Mouse (Mus musculus) CD4-positive naive resting alpha-beta T cell, adult 76 days (primary cell): ENCODE data around the gene Fam50a. TPM values are rescaled to one million over a fixed set of nuclear protein-coding genes. Genes with fewer than 3 reads are reported as not detected.

ENCODE experiments used
- total RNA-seq: library from RNA; stranded (reverse); gene quantifications from one replicate; pipeline ENCODE4 v1.2.4, GENCODE M21; 2023

The Fam50a gene
- 69.5 TPM for total RNA-seq

DNA sequence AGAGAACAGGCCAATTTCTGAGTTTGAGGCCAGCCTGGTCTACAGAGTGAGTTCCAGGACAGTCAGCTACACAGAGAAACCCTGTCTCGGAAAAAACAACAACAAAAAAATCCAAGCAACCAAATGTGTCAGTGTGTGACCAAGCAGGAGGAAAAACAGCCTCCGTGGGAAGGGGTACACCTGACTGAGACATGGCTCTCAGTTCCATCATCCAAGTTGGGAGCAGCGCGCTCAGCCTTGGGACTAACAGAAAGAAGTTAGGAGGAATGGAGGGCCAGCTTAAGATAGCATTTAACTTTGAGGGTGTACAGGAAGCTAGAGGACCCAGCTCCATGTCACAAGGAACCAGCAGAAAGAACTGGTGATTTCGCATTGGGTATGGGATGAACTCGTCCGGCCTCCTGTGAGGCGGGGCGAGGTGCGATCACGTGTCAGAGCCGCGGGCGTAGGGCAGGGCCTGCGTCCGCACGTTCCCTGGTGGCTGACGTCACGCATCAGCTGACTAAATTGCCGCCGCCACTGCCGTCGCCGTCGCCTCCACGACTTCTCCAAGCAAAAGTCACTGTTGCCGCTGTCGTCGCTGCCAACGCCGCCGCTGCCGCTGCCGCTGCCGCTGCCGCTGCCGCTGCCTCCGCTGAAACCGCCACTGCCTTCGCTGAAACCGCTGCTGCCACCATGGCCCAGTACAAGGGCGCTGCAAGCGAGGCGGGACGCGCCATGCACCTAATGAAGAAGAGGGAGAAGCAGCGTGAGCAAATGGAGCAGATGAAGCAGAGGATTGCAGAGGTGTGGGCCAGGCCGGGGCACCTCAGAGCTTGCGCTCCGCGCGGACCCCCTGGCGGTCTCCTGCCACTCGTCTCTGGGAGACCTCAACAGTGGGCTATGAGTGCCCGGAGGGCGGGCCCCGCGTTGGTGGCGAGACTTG lies at the start of gene Fam50a:
TSS of gene Fam50a (plus strand) at position 494 of the 925 bp plus-strand sequence.

DNA sequence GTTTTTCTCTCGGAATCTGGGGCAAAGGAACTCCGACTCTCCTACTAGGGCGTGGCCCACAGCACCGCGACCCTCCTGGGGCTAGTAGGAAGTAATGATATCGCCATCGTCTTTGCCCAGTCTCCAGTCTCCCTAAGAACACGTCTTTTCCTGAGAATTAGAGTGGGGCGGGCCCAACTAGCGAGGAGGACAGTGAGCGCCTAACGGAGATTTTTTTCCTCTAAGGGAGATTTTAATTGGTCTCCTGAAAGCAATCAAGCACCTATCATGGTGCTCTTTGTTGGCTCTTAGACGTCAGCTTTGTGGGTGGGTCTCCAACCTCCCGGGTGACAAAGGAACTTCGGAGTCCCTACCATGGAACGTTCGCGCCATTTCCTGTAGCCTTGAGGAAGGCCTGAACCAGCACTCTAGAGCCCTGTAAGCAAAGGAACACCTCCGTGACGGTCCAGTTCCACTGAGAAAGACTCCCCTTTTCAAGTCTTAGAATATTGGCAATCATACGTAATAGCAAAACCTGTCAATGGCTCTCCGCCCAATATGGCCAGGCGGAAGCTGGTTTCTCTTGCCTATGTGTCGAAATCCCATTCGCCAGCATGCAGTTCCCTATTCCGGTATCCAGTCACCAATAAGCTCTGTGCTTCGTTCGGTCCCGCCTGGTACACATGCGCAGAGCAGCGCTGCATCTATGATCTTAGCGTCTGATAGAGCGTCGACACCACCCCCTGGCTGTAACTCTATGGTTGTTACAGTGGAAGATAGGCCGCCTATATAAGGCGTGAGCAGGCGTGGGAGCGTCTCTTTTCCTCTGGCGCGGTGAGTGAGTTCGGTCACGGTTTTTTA lies 42.6 kb upstream of the Fam50a start, which contains the start of gene Rpl10:
TSS of gene Rpl10 (plus strand) at position 751 of the 840 bp plus-strand sequence.

DNA sequence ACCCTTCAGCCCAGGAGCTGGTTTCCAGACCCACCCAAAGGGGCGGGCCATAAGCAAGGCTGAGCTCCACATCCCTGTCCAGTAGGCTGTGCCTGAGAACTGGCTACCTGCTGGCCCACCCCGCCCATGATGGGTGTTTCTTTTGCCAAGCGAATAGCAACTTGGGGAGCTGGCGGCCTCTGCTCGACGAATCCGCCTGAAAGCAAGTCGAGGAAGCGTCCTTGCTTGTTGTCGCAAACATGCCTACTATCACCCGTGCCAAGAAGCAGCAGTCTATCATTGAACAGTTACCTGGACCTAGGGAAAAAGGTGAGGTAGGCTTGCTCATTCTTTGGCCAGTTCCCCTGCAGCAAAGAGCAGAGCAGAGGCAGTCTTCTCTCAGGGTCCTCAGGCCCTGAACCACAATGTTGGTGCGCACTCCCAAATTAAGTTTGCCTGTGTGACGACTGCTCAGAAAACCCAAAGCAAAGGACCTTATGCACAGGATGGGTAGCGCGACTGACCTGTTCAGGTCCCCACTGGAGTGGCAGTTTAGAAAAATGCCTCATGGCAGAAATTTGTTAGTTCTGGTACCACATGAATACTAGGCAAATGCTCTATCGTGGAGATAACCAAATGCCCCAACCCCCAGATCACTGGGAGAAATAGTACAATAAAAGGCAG lies 31.0 kb upstream of the Fam50a start, which contains the start of the genes Taz and Dnase1l1:
TSS of gene Taz (plus strand) at position 181 of the 663 bp plus-strand sequence.
TSS of gene Dnase1l1 (minus strand) at position 606 of the 663 bp plus-strand sequence.

DNA sequence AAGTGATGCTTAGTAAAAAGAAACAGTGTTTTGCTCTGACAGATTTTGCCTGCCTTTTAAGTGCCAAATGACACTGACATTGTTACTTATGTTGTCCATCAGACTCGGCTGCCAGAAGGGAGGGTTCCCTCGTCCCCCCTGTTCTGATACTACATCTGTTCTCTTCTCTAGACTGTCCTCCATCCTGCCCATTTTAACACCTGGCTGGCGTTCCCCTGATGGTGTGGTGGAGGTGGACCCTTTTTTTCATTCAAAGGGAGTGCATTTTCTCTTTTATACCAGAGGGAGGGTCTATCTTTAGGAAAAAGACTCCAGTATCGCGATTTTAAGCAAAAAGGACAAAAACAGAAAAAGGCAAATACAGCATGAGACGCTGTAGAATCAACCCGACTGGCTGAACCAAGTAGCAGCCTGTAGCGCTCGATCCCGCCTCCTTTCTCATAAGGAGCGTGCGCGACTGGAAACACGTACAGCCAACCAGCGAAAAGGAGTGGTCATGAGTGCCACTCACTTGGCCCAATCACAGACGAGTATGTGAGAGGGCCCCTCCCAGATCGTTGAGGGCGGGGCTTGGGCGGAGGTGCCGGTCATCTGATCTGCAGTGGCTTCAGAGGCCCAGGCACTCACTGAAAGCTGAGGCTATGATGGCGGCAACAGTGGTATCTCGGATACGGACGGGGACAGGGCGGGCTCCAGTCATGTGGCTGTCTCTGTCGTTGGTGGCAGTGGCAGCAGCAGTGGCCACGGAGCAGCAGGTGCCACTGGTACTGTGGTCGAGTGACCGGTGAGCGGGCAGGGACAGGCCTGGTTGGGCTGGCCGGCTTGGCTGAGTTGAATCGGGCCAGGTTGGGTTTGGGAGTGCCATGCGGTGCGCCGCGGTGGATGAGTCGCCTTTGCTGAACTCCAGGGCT lies 16.0 kb upstream of the Fam50a start, which contains the start of gene Atp6ap1:
TSS of gene Atp6ap1 (plus strand) at position 560 of the 911 bp plus-strand sequence.

DNA sequence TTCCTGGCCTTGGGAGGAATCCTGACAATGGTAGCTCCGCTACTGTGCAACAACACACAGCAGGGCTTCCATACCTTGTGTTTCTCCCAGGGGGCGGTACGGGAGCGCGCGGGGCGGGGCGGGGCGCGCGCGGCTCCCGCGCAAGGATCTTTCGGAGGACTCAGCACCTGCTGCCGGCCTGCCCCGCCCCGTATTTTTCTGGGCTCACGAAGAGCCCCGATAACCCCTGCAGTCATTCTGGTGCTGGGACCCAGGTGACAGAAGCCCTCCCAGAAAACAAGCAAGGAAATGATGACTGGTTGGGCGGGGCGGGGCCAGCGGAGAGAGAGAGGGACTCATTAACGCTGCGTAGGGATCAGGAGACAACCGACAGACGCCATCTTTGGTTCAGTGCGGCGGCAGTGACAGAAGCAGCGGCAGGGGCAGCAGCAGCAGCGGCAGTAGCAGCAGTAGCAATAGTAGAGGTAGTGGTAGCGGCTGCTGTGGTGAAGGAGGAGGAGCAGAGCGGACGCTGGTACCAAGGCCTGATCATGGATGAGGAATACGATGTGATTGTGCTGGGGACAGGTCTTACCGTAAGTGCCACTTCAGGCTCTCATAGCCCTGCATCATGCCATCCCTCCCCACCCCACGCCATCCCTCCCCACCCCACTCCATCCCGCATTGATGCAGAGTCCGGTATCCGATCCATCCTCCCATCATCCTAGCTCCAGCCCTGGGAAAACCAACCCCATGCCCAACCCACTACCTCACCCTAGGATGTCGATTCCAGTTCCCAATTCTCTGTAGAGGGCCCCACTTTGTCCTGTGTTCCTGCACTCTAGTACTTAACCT lies 7.7 kb upstream of the Fam50a start, which contains the start of gene Gdi1:
TSS of gene Gdi1 (plus strand) at position 132 of the 834 bp plus-strand sequence.

DNA sequence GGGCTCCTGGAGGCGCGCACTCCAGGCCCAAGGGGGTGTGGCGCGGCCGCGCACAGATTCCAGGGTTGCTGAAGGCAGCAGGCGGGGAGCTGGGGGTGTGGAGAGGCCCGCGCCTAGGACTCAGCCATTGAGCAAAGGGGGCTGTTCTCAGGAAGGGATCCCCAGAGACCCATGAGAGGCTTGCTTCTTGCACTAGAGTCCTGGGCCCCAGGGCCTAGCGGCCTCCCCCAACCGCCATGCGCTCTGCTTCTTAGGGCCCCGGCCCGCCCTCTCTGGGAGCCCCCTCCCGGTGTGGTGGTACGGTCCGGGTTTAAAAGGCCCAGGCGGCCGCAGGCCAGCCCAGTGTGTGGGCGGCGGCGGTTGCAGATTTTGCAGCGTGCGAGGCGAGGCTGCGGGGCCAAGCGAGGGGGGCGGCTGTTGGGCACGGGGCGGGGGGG lies 15.9 kb downstream of the Fam50a start, which contains the start of gene Plxna3:
TSS of gene Plxna3 (plus strand) at position 342 of the 437 bp plus-strand sequence.

DNA sequence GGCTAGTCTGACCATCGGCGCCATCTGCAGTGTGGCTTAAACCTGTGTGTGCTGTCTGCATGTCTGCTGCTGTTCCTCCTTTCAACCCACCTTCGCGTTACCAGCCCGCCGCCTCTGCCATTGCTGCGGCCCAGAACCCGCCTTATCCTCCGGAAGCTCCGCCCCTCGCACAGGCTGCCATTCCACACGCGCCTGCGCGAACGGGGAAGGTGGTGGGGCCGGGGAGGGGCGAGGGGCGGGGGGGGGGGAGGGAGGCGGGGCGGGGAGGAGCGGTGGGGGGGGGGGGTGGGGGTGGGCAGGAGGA lies 40.6 kb downstream of the Fam50a start, which contains the start of gene Lage3:
TSS of gene Lage3 (minus strand) at position 152 of the 304 bp plus-strand sequence.

Other genes with a start within 250 kb of the Fam50a start
- not detected for gene Opn1mw, start 185.6 kb upstream of the Fam50a start, total RNA-seq
- 49.3 TPM for gene Mecp2, start 177.7 kb upstream of the Fam50a start, total RNA-seq
- not detected for gene Tex28, start 145.2 kb upstream of the Fam50a start, total RNA-seq
- not detected for gene Tktl1, start 135.8 kb upstream of the Fam50a start, total RNA-seq
- 638 TPM for gene Flna, start 63.2 kb upstream of the Fam50a start, total RNA-seq
- 81.9 TPM for gene Emd, start 58.3 kb upstream of the Fam50a start, total RNA-seq
- gene Rpl10, start 42.2 kb upstream of the Fam50a start, total RNA-seq, result 757 TPM
- 59.6 TPM for gene Taz, start 31.1 kb upstream of the Fam50a start, total RNA-seq
- gene Dnase1l1, start 30.7 kb upstream of the Fam50a start, total RNA-seq, result 10.6 TPM
- gene Atp6ap1, start 15.9 kb upstream of the Fam50a start, total RNA-seq, result 111 TPM
- gene Gdi1, start 8.0 kb upstream of the Fam50a start, total RNA-seq, result 179 TPM
- 8.1 TPM for gene Plxna3, start 16.0 kb downstream of the Fam50a start, total RNA-seq
- 12.4 TPM for gene Lage3, start 40.6 kb downstream of the Fam50a start, total RNA-seq
- gene Ubl4a, start 60.2 kb downstream of the Fam50a start, total RNA-seq, result 25.0 TPM
- gene Slc10a3, start 60.3 kb downstream of the Fam50a start, total RNA-seq, result 15.4 TPM
- gene Fam3a, start 80.2 kb downstream of the Fam50a start, total RNA-seq, result 16.0 TPM
- 59.5 TPM for gene Ikbkg, start 80.3 kb downstream of the Fam50a start, total RNA-seq
- gene G6pdx, start 116.2 kb downstream of the Fam50a start, total RNA-seq, result 21.2 TPM
- gene Gm6880, start 168.4 kb downstream of the Fam50a start, total RNA-seq, result not detected